Mouse (Mus musculus) spleen, embryonic (tissue): Measurements from ENCODE around the gene Crk.
"Not testable (repeated sequence)": the region's sequence is repeated elsewhere in the genome, so short reads cannot be mapped to it uniquely, and the experiment has no call there.

ENCODE experiments used
- CTCF ChIA-PET: fragments of 350-600 bp; sonication (Branson Sonifier 250); formaldehyde crosslinking; loops from one replicate; lab custom pipeline; 2022; lab: Charles Lee

The Crk gene

DNA sequence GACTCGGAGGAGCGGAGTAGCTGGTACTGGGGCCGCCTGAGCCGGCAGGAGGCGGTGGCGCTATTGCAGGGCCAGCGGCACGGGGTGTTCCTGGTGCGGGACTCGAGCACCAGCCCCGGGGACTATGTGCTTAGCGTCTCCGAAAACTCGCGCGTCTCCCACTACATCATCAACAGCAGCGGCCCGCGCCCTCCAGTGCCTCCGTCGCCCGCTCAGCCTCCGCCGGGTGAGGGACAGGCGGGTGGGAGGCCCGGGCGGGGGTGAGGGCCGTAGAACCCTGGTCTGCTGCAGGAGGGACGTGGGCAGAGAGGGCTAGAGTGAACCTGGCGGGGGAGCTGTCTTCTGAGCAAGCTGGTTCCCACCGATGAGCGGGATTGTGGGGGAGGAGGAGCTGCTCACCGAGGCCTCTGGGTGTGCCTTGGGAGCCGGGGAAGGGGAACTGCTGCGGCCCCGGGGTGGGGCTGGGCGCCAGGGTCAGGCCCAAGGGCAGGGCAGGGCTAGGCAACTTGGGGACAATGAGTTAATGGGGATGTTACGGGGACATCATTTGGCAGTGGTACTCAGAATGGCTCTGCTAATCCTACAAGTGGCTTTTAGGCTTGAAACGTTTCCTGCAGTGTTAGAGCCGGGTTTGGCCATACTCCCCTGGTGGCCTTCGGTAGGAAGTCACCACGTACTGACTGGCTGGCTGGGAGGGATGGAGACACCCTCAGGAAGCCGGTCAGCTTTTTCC, 546 bp downstream of the Crk start:
- CTCF ChIA-PET, result interaction anchor here (0.7 to 1.7 kb wide), 2 partner anchors 9 to 27 kb away, joined by 3 to 4 read pairs; no protein-coding TSS in a partner anchor

DNA sequence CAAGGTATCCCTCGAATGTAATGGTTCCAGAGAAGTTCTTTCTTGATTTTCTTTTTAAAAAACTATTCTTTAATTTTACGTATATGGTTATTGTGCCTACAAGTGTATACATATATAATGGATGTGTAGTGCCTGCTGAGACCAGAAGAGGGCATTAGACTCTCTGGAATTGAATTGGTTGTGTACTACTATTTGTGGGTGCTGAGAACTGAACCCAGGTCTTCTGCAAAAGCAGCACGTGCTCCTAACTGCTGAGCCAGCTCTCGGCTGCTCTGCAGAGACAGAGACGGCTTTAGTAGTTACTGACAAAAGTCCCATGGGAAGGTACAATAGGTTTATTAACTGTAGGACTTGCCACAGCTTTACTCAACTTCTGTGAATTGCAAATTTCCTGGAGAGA, 5.4 kb downstream of the Crk start:
- CTCF ChIA-PET, result interaction anchor here (0.5 kb wide), 1 partner anchor 1203 kb away, joined by 8 read pairs; no protein-coding TSS in a partner anchor

DNA sequence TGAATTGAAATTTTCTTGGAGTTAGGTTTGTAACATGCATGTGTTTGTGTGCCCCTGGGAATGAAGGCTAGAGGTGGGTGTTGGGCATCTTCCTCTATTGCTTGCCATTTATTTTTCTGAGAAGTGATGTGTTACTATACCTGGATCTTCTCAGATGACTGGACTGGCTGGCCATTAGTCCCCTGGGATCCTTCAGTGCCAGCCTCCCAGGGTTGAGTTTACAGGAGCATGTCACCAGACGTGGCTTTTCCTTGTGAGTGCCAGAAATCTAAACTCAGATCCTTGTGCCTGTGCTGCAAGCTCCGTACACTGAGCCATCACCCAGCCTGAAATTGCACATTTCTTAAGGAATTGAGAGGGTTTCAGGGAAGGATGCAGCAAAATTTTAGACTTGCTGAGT, 5.9 kb downstream of the Crk start:
- CTCF ChIA-PET, result interaction anchor here (0.7 kb wide), 1 partner anchor 10 kb away, joined by 3 read pairs; no protein-coding TSS in a partner anchor

DNA sequence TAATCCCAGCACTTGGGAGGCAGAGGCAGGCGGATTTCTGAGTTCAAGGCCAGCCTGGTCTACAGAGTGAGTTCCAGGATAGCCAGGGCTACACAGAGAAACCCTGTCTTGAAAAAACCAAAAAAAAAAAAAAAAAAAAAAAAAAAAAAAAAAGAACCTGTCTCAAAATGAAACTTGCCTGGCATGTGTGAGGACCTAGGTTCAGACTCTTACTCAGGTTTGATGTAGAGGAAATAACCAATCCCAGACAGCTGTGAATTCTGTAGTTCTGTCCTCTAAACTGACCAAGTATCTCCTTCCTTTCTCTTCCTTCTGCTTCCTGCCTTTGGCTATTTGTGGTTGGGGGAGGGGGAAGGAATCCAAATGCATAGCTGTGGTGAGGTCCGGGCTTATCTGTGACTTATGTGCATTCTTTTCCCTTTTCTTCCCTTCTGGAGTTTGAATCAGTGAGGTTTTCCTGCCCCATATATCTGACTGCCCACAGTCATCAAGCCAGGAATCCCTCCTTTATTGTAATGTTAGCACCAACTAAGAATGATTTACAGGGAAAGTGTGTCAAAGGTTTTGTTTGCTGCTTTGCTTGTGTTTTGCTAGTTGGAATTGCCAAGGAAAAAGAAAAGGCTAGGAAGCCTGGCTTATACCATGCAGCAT, 8.4 kb downstream of the Crk start:
- CTCF ChIA-PET, result interaction anchor here (0.7 kb wide), 1 partner anchor 95 kb away, joined by 5 read pairs; no protein-coding TSS in a partner anchor

DNA sequence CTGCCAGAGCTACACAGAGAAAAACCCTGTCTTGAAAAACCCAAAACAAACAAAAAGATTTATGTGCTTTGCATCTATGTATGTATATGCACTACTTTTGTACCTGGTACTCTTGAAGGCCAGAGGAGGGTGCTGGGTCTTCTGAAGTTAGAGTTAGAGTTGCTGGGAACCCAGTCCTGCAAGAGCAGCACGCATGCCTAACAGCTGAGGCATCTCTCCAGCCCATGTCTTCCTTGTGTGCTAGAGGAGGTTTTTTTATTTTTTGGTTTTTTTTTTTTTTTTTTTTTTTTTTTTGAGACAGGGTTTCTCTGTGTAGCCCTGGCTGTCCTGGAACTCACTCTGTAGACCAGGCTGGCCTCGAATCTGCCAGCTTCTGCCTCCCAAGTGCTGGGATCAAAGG, 9.1 kb downstream of the Crk start:
- CTCF ChIA-PET, result interaction anchor here (0.6 to 0.8 kb wide), 3 partner anchors 9 to 25 kb away, joined by 3 to 13 read pairs (median 7); no protein-coding TSS in a partner anchor

- CTCF ChIA-PET, result no interaction called here
These were observed 10.9 kb downstream of the Crk start for GRCm38 (mm10) chr11:75689977-75690376.

- CTCF ChIA-PET, result no interaction called here
These were observed 12.0 kb downstream of the Crk start for GRCm38 (mm10) chr11:75691047-75691446.

GRCm38 (mm10) chr11:75693570-75693969, 14.5 kb downstream of the Crk start:
- CTCF ChIA-PET, result no interaction called here

GRCm38 (mm10) chr11:75697464-75697863, 18.4 kb downstream of the Crk start:
- CTCF ChIA-PET, result not testable (repeated sequence)

DNA sequence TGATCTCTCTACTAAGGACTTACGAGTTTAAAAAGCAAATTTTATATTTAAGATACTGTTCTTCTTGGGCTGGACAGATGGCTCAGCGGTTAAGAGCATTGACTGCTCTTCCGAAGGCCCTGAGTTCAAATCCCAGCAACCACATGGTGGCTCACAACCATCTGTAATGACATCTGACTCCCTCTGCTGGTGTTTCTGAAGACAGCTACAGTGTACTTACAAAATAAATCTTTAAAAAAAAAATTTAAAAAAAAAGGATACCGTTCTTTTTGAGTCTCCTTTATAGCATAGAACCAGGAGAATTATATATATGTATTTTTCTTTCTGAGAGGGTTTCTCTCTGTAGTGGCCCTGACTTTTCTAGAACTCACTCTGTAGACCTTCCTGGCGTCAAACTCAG, 21.5 kb downstream of the Crk start:
- CTCF ChIA-PET, result interaction anchor here (0.5 to 0.7 kb wide), 2 partner anchors 51 to 71 kb away, joined by 5 to 7 read pairs; no protein-coding TSS in a partner anchor

DNA sequence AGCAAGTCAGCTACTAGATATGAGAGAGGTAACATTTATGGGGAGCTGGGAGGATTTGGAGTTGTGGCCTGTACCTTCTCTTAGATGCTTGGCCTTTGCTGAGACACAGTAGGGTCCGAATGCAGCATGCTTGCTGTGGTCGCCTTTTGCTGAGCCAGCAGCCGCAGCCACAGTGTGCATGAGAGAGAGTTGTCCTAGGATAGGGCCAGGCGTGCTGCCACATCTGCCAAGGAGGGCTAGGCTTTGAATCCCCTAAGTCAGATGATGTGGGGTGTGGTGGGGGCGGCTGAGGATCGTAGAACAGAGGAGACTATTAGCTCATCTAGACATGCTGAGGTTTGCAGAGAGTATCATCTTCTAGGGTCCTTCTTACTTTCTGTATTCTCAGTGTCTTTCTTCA, 23.7 kb downstream of the Crk start:
- CTCF ChIA-PET, result no interaction called here

GRCm38 (mm10) chr11:75703748-75704147, 24.7 kb downstream of the Crk start:
- CTCF ChIA-PET, result no interaction called here

DNA sequence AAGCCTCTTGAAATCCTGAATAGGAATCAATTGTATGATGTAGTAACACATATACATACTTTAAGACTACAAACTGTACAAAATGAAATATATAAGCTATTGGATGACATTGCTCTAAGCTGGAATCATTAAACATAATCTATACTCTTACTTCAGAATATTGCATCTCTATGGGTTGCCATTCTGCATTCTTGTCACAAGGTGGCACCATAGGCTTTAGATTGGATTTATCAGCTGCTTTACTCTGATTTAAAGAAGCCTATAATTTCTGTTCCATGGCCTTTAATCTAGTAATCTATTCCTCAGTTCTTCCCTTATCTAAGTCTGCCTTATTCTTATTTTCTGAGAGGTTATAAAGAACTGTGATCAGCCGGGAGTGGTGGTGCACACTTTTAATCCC, 34.9 kb downstream of the Crk start:
- CTCF ChIA-PET, result interaction anchor here (0.6 to 1.6 kb wide), 2 partner anchors 41 to 256 kb away, joined by 3 read pairs; no protein-coding TSS in a partner anchor

- CTCF ChIA-PET, result no interaction called here
These were observed 36.5 kb downstream of the Crk start for GRCm38 (mm10) chr11:75715556-75715955.

- CTCF ChIA-PET, result interaction anchor here (0.6 to 0.8 kb wide), 2 partner anchors 11 to 28 kb away, joined by 3 to 11 read pairs; no protein-coding TSS in a partner anchor
These were observed 37.7 kb downstream of the Crk start for GRCm38 (mm10) chr11:75716661-75717325.

DNA sequence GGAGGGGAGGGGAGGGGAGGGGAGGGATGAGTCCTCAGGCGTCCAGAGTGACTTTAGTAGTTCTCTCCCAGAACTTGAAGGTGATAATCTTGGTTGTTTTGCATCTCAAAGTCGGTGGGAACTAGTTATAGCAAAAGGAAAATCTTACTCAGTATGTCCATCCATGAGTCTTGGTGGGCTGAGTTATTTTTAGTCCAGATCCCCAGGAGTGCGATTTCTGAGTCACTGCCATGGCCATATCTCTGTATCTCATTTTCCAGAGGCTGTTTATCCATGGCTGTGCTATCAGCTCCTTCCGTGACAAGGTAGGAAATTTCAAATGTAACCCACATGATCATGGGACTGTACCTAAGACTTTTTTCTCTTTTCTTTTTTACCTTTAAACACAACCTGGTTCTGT, 43.3 kb downstream of the Crk start:
- CTCF ChIA-PET, result interaction anchor here (0.7 kb wide), 1 partner anchor 154 kb away, joined by 4 read pairs; no protein-coding TSS in a partner anchor

DNA sequence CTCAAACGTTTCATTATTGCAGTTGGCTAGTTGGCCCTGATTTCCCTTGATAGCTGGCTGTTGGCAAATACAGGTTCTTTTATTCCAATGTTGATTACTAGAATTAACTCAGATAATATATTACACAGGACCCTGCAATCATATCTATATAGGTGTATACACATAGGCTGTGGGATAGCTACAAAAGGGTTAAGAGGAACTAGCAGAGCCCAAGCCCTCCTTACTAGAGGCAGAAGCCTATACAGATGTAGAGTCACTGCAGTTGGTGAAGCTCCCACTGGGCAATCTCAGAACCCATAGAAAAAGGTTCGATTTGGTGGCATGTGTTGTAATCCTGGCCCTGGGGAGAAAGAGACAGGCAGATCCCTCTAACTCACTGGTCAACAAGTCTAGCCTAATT, 48.1 kb downstream of the Crk start:
- CTCF ChIA-PET, result no interaction called here

- CTCF ChIA-PET, result interaction anchor here (0.6 to 0.7 kb wide), 2 partner anchors 18 to 36 kb away, joined by 3 to 7 read pairs; no protein-coding TSS in a partner anchor
These were observed 48.6 kb downstream of the Crk start for GRCm38 (mm10) chr11:75727659-75728058.

DNA sequence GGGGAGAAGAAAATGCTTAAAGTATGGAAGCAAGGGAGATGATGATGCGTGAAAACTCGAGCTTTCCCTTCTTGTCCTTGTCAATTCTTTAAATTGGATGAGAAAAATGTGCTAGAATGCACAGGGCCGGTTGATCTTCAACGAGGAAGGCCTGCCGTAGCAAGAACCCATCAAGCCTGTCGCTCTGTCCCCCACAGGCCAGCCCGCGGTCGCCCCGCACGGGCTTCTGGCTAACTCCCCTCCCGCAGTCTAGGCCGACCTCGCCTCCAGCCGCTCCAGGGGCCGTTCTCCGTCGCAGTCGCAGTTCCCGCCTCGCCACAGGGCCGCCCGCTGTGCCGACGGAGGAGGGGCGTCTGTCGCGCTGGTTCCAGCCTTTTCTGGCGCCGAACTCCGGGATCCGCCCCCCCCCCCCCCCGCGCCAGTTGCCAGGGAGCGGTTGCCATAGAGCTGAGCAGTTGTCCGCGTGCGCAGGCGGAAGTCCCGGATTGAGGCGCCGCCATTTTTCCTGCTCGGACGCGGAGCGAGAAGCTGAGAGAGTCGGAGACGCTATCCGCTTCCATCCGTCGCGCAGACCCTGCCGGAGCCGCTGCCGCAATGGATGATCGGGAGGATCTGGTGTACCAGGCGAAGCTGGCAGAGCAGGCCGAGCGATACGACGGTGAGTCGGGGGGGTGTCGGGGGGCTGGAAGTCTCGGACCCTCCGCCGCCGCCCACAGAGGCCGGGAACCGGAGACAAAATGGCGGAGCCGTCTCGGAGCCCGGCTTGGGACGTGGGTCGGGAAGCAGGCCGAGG, 53.6 kb downstream of the Crk start, which contains the start of gene Ywhae:
Gene Ywhae (plus strand): TSS at position 436 of the 793 bp plus-strand sequence.
- CTCF ChIA-PET, result interaction anchor here (0.8 to 1.6 kb wide), 3 partner anchors 9 to 18 kb away, joined by 3 to 4 read pairs (median 4); no protein-coding TSS in a partner anchor

- CTCF ChIA-PET, result interaction anchor here (0.9 to 1.6 kb wide), 2 partner anchors 14 to 17 kb away, joined by 3 to 4 read pairs; no protein-coding TSS in a partner anchor
These were observed 54.3 kb downstream of the Crk start for GRCm38 (mm10) chr11:75733227-75733940.
